Mouse (Mus musculus): ENCODE results near the gene Kmt2c. TPM values are rescaled to one million over a fixed set of nuclear protein-coding genes. Genes with fewer than 3 reads are reported as not detected.

Kmt2c gene
- polyA plus RNA-seq, 1 experiment from 2014 or later, result 10.0 TPM

- 62% methylated on average over 3 of the region's 3 CpGs for WGBS
- Histone ChIP-seq H3K27ac (ENCODE audit: low read length) (no peak overlapping the region), H3K4me1 (ENCODE audit: insufficient read depth, low read length) (no peaks in the 10 kb centered on the region), H3K9me3 (ENCODE audit: low read length) (no peaks in the 10 kb centered on the region), H3K9ac (replicated peaks; ENCODE audit: low read length) (no peak overlapping the region), H3K4me3 (ENCODE audit: low read length) (no peak overlapping the region), H3K4me2 (replicated peaks; ENCODE audit: low read depth, low read length) (no peak overlapping the region), H3K27me3 (ENCODE audit: insufficient read depth, low read length) (no peaks in the 10 kb centered on the region), H3K36me3 (ENCODE audit: insufficient read depth, low read length) (no peaks in the 10 kb centered on the region)
- ATAC-seq (ENCODE audit: low FRiP score, low TSS enrichment), result no peak
Measured at GRCm38 (mm10) chr5:25519820-25520219, 21.2 kb upstream of the Kmt2c start.

GRCm38 (mm10) chr5:25517550-25517949 is 19.0 kb upstream of the Kmt2c start:
- no peak overlapping the region for H3K4me2 ChIP-seq (replicated peaks; ENCODE audit: low read depth, low read length)
- no peaks in the 10 kb centered on the region for H3K36me3 ChIP-seq (ENCODE audit: insufficient read depth, low read length)
- WGBS, result 83% methylated on average over 5 of the region's 5 CpGs
- no peak overlapping the region for H3K27ac ChIP-seq (ENCODE audit: low read length)
- no peaks in the 10 kb centered on the region for H3K9me3 ChIP-seq (ENCODE audit: low read length)
- H3K4me3 ChIP-seq (ENCODE audit: low read length), result no peak overlapping the region
- no peaks in the 10 kb centered on the region for H3K27me3 ChIP-seq (ENCODE audit: insufficient read depth, low read length)
- ATAC-seq (ENCODE audit: low FRiP score, low TSS enrichment), result no peak
- H3K9ac ChIP-seq (replicated peaks; ENCODE audit: low read length), result no peak overlapping the region
- H3K4me1 ChIP-seq (ENCODE audit: insufficient read depth, low read length), result no peaks in the 10 kb centered on the region

DNA sequence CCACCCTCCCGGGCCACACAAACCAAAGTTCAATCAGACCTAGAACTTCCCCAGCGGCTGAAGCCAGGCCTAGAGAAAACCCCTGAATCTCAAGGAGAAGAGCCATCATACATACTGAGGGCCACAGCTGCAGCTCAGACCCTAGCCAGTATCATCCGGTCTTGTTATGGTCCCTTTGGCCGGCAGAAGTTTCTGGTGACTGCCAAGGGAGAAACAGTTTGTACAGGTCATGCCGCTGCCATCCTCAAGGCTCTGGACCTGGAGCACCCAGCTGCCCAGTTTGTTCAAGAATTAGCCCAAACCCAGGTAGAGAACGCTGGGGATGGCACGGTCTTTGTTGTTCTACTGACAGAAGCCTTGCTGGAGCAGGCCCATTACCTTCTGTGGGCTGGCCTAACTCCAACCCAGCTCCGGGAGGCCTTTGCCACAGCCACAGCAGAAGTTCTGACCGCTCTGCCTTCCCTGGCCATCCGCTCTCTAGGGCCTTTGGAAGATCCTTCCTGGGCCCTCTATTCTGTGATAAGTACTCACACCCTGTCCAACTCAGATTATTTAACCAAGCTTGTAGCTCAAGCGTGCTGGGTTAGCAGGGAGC is 17.8 kb upstream of the Kmt2c start:
- H3K9me3 ChIP-seq (ENCODE audit: low read length), result no peaks in the 10 kb centered on the region
- H3K36me3 ChIP-seq (ENCODE audit: insufficient read depth, low read length), result no peaks in the 10 kb centered on the region
- WGBS, result 90% methylated on average over 11 of the region's 11 CpGs
- H3K4me2 ChIP-seq (replicated peaks; ENCODE audit: low read depth, low read length), result no peak overlapping the region
- H3K9ac ChIP-seq (replicated peaks; ENCODE audit: low read length), result no peak overlapping the region
- no peaks in the 10 kb centered on the region for H3K27me3 ChIP-seq (ENCODE audit: insufficient read depth, low read length)
- no peak overlapping the region for H3K27ac ChIP-seq (ENCODE audit: low read length)
- ATAC-seq (ENCODE audit: low FRiP score, low TSS enrichment), result no peak
- H3K4me3 ChIP-seq (ENCODE audit: low read length), result no peak overlapping the region
- no peaks in the 10 kb centered on the region for H3K4me1 ChIP-seq (ENCODE audit: insufficient read depth, low read length)

- H3K4me3 ChIP-seq (ENCODE audit: low read length), result no peak within 1 kb of the TSS
- WGBS, result 93% methylated on average over 5 of the region's 5 CpGs
- no peaks in the 10 kb centered on the region for H3K27me3 ChIP-seq (ENCODE audit: insufficient read depth, low read length)
- H3K9ac ChIP-seq (replicated peaks; ENCODE audit: low read length), result no peak within 1 kb of the TSS
- H3K9me3 ChIP-seq (ENCODE audit: low read length), result no peaks in the 10 kb centered on the region
- no peak within 1 kb of the TSS for H3K4me2 ChIP-seq (replicated peaks; ENCODE audit: low read depth, low read length)
- ATAC-seq (ENCODE audit: low FRiP score, low TSS enrichment), result no peak
- H3K4me1 ChIP-seq (ENCODE audit: insufficient read depth, low read length), result no peaks in the 10 kb centered on the region
- no peaks in the 10 kb centered on the region for H3K36me3 ChIP-seq (ENCODE audit: insufficient read depth, low read length)
- H3K27ac ChIP-seq (ENCODE audit: low read length), result no peak within 1 kb of the TSS
Measured at GRCm38 (mm10) chr5:25515767-25516166, 17.2 kb upstream of the Kmt2c start, which contains the start of gene Cct8l1. Gene Cct8l1 (plus strand): TSS chr5:25516067.

DNA sequence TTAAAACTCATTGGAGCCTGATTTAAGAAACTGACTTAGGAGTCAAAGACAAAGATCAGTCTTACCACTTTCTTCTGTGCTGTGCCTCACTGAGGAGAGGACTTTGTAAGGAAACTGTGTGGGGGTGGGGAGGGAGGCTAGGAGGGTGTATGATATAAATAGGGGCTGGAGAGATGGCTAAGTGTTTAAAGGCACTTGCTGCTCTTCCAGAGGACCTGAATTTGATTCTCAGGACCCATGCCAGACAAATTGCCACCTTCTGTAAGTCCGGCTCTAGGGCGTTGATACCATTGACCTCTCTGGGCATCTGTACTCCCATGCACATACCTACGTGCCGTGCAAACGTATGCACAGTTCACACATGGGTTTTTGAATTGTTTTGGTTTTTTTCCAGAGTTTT is 7.5 kb upstream of the Kmt2c start:
- no peaks in the 10 kb centered on the region for H3K36me3 ChIP-seq (ENCODE audit: insufficient read depth, low read length)
- no peak overlapping the region for H3K4me3 ChIP-seq (ENCODE audit: low read length)
- no peak for ATAC-seq (ENCODE audit: low FRiP score, low TSS enrichment)
- H3K27me3 ChIP-seq (ENCODE audit: insufficient read depth, low read length), result no peaks in the 10 kb centered on the region
- H3K9ac ChIP-seq (replicated peaks; ENCODE audit: low read length), result no peak overlapping the region
- H3K4me2 ChIP-seq (replicated peaks; ENCODE audit: low read depth, low read length), result no peak overlapping the region
- H3K27ac ChIP-seq (ENCODE audit: low read length), result no peak overlapping the region
- no peaks in the 10 kb centered on the region for H3K9me3 ChIP-seq (ENCODE audit: low read length)
- H3K4me1 ChIP-seq (ENCODE audit: insufficient read depth, low read length), result no peaks in the 10 kb centered on the region
- WGBS, result 84% methylated on average over 5 of the region's 5 CpGs

- Histone ChIP-seq H3K9ac (replicated peaks; ENCODE audit: low read length) (peak overlapping the region; percentile 74), H3K4me1 (ENCODE audit: insufficient read depth, low read length) (peaks cover 14% of the 10 kb centered on the region), H3K27me3 (ENCODE audit: insufficient read depth, low read length) (no peaks in the 10 kb centered on the region), H3K4me2 (replicated peaks; ENCODE audit: low read depth, low read length) (peak overlapping the region; percentile 73), H3K9me3 (ENCODE audit: low read length) (no peaks in the 10 kb centered on the region), H3K27ac (ENCODE audit: low read length) (no peak overlapping the region), H3K4me3 (ENCODE audit: low read length) (peak overlapping the region; percentile 69; the same call in 1 of the 2 replicates), H3K36me3 (ENCODE audit: insufficient read depth, low read length) (no peaks in the 10 kb centered on the region)
- WGBS, result 64% methylated on average over 7 of the region's 7 CpGs
- no peak for ATAC-seq (ENCODE audit: low FRiP score, low TSS enrichment)
Measured at GRCm38 (mm10) chr5:25500686-25501085, 2.1 kb upstream of the Kmt2c start.

DNA sequence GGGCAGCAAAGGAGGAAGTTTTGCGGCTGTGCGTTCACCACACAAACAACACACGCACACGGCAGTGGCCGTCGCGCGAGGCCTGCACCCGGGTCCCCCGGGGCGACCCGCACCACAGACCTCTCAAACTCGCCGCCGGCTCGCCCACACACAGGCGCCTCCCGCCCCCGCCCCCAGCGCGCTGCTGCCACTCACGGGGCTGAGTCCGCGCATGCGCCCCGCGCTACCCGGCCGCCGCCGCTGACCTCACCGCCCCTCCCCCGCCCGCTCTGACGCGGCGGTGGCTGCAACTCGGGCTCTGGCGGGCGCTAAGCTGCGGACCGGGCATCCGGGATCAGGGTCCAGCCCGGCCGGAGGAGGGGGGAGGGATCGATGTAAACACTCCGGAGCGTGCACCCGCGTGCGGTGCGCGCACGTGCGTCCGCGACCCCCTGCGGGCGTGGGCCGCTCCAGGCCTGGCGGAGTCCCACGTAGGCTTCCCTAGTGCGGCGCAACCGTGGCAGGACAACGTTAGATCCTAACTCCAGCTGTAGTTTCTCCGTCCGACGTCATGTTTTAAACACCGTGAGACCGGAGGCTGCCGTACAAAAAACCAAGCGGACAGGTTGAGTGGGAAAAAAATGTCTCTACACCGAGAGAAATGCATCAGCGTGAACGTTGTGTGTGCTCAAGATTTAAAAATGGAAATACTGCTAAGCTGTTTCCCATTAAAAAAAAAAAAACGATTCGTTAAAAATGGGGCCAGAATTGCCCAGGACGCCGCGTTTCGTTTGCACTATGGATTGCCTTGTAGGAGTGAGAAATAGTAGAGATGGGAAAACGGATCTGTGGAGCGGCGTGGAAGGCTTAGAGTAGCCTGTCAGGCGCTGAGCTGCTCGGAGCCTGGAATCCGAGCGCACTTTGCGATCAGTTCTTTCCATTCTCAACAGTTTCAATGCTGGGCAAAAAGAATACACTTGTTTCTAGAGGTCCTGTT is 1.1 kb upstream of the Kmt2c start:
- under 1% methylated on average over 71 of the region's 90 CpGs for WGBS

DNA sequence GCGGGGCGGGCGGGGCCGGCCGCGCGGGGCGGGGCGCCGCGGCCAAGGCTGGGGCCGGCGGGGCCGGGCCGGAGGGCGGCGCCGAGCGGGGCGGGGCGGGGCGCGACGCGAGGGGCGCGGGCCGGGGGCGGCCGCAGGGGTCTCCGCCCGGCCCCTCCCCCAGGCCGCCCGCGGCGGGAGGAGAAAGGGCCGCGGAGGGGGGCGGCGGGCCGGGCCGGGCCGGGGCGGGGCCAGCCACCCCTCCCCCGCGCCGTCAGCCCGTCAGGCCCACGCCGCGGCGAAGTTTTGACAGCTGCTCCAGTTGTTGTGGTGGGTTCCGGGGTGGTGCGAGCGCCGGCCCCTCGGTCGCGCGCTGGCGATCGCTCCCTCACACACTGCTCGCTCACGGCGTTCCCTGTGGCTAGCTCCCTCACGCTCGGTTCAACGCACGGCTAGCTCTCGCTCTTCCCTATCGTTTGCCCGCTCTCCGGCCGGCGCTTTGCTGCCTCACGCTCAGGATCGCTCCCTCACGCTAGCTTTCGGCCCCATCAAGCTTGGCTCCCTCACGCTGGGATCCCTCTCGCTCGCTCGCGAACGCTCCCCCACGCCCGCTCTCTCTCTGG is 339 bp upstream of the Kmt2c start:
- Histone ChIP-seq H3K4me2 (replicated peaks; ENCODE audit: low read depth, low read length) (peak overlapping the region; percentile 73), H3K4me1 (ENCODE audit: insufficient read depth, low read length) (peaks cover 14% of the 10 kb centered on the region), H3K27me3 (ENCODE audit: insufficient read depth, low read length) (no peaks in the 10 kb centered on the region), H3K9ac (replicated peaks; ENCODE audit: low read length) (peak overlapping the region; percentile 94), H3K36me3 (ENCODE audit: insufficient read depth, low read length) (no peaks in the 10 kb centered on the region), H3K4me3 (ENCODE audit: low read length) (peak overlapping the region; percentile 69), H3K27ac (ENCODE audit: low read length) (peak overlapping the region; percentile 99), H3K9me3 (ENCODE audit: low read length) (no peaks in the 10 kb centered on the region)
- WGBS, result 0% methylated on average over 35 of the region's 87 CpGs
- peak; percentile 90 for ATAC-seq (ENCODE audit: low FRiP score, low TSS enrichment)

More for the DNA sequence above, 1.1 kb upstream of the Kmt2c start:
- H3K4me1 ChIP-seq (ENCODE audit: insufficient read depth, low read length), result peaks cover 14% of the 10 kb centered on the region
- no peaks in the 10 kb centered on the region for H3K27me3 ChIP-seq (ENCODE audit: insufficient read depth, low read length)
- ATAC-seq (ENCODE audit: low FRiP score, low TSS enrichment), result peak; percentile 87
- H3K9me3 ChIP-seq (ENCODE audit: low read length), result no peaks in the 10 kb centered on the region
- H3K27ac ChIP-seq (ENCODE audit: low read length), result peak overlapping the region; percentile 99
- H3K9ac ChIP-seq (replicated peaks; ENCODE audit: low read length), result peak overlapping the region; percentile 89
- no peaks in the 10 kb centered on the region for H3K36me3 ChIP-seq (ENCODE audit: insufficient read depth, low read length)
- peak overlapping the region; percentile 73 for H3K4me2 ChIP-seq (replicated peaks; ENCODE audit: low read depth, low read length)
- peak overlapping the region; percentile 69 for H3K4me3 ChIP-seq (ENCODE audit: low read length)

DNA sequence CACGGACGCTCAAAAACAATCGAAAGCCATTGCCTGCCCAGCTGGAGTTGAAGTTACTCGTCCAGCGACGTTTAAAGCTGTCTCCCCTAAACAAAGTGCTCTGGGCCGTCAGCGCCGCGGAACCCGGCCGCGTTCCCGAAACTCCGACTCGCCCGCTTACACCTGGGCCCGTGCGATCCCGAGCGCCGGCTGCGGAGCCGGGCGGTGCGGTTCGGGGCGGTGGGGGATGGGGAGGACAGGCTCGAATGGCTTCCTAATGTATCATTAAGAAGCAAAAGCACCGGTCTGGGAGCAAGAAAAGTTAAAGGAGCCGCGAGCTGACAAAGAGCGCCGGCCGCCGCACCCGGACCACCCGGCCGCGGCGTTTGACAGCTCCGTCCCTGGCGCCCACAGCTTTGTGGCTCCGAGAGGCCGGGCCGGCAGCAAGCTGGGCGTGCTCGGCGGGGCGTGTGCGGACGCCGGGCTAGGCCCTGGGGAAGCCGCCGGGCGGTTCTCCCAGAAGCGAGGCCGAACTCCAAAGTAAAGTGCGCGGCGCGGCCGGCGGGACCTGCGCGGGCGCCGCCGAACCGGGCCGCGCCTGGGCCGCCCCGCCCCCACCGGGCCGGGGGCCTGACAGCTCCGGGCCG is 750 bp downstream of the Kmt2c start:
- H3K9me3 ChIP-seq (ENCODE audit: low read length), result no peaks in the 10 kb centered on the region
- under 1% methylated on average over 78 of the region's 78 CpGs for WGBS
- H3K4me1 ChIP-seq (ENCODE audit: insufficient read depth, low read length), result peaks cover 14% of the 10 kb centered on the region
- H3K36me3 ChIP-seq (ENCODE audit: insufficient read depth, low read length), result no peaks in the 10 kb centered on the region
- H3K27me3 ChIP-seq (ENCODE audit: insufficient read depth, low read length), result no peaks in the 10 kb centered on the region
- peak; percentile 47 for ATAC-seq (ENCODE audit: low FRiP score, low TSS enrichment)
- H3K4me2 ChIP-seq (replicated peaks; ENCODE audit: low read depth, low read length), result peak overlapping the region; percentile 59
- peak overlapping the region; percentile 95 for H3K27ac ChIP-seq (ENCODE audit: low read length)
- peak overlapping the region; percentile 94 for H3K9ac ChIP-seq (replicated peaks; ENCODE audit: low read length)
- H3K4me3 ChIP-seq (ENCODE audit: low read length), result peak overlapping the region; percentile 69
